Mouse (Mus musculus) left cerebral cortex, adult 9 months (tissue): ENCODE results near the gene Plppr4.

Source experiments
- DNase-seq, 2 experiments: peaks; one replicate each; pipeline ENCODE4 v3.0.0; 2022; ENCODE audit warnings: low spot score in 2 of 2

Plppr4 gene

GRCm38 (mm10) chr3:117360528-117360927, at the start of gene Plppr4:
Gene Plppr4 (minus strand): TSS chr3:117360876.
- no peak for DNase-seq

- DNase-seq, result no peak
Observed at GRCm38 (mm10) chr3:117405821-117406220, 45.1 kb upstream of the Plppr4 start.

GRCm38 (mm10) chr3:117403740-117404139, 43.1 kb upstream of the Plppr4 start:
- DNase-seq, result no peak

- no peak for DNase-seq
Observed at GRCm38 (mm10) chr3:117366041-117366440, 5.4 kb upstream of the Plppr4 start.

GRCm38 (mm10) chr3:117359686-117360521, 772 bp downstream of the Plppr4 start:
- peak in 1 of 2 experiments; percentile 78 for DNase-seq

- peak in 1 of 2 experiments; percentile 34 for DNase-seq
Observed at GRCm38 (mm10) chr3:117358981-117359628, 1.6 kb downstream of the Plppr4 start.

- peak in 1 of 2 experiments; percentile 39 for DNase-seq
Observed at GRCm38 (mm10) chr3:117357367-117357766, 3.3 kb downstream of the Plppr4 start.

- no peak for DNase-seq
Observed at GRCm38 (mm10) chr3:117353940-117354339, 6.7 kb downstream of the Plppr4 start.

- DNase-seq, result no peak
Observed at GRCm38 (mm10) chr3:117346351-117346750, 14.3 kb downstream of the Plppr4 start.

- no peak for DNase-seq
Observed at GRCm38 (mm10) chr3:117331502-117331901, 29.2 kb downstream of the Plppr4 start.

GRCm38 (mm10) chr3:117329485-117329884, 31.2 kb downstream of the Plppr4 start:
- DNase-seq, result no peak

GRCm38 (mm10) chr3:117326551-117326950, 34.1 kb downstream of the Plppr4 start:
- DNase-seq, result no peak

GRCm38 (mm10) chr3:117319671-117320070, 41.0 kb downstream of the Plppr4 start:
- DNase-seq, result no peak

- DNase-seq, result no peak
Observed at GRCm38 (mm10) chr3:117313339-117313738, 47.3 kb downstream of the Plppr4 start.

- DNase-seq, result no peak
Observed at GRCm38 (mm10) chr3:117312097-117312496, 48.6 kb downstream of the Plppr4 start.

GRCm38 (mm10) chr3:117310801-117311368, 49.8 kb downstream of the Plppr4 start:
- no peak for DNase-seq

- no peak for DNase-seq
Observed at GRCm38 (mm10) chr3:117309580-117309910, 51.1 kb downstream of the Plppr4 start.

GRCm38 (mm10) chr3:117308895-117309579, 51.6 kb downstream of the Plppr4 start:
- DNase-seq, result no peak

- DNase-seq, result no peak
Observed at GRCm38 (mm10) chr3:117307555-117307954, 53.1 kb downstream of the Plppr4 start.

GRCm38 (mm10) chr3:117304037-117304436, 56.6 kb downstream of the Plppr4 start:
- DNase-seq, result no peak

- DNase-seq, result no peak
Observed at GRCm38 (mm10) chr3:117300735-117301271, 59.9 kb downstream of the Plppr4 start.

GRCm38 (mm10) chr3:117297735-117298134, 62.9 kb downstream of the Plppr4 start:
- no peak for DNase-seq
